Mouse (Mus musculus): ENCODE results near the gene Slc41a1. TPM values are rescaled to one million over a fixed set of nuclear protein-coding genes. Genes with fewer than 3 reads are reported as not detected.
A peak's percentile ranks its signal among the peaks of the same experiment; 100 is the strongest.

Slc41a1 gene
- polyA plus RNA-seq, 1 experiment: 14.0 TPM

DNA sequence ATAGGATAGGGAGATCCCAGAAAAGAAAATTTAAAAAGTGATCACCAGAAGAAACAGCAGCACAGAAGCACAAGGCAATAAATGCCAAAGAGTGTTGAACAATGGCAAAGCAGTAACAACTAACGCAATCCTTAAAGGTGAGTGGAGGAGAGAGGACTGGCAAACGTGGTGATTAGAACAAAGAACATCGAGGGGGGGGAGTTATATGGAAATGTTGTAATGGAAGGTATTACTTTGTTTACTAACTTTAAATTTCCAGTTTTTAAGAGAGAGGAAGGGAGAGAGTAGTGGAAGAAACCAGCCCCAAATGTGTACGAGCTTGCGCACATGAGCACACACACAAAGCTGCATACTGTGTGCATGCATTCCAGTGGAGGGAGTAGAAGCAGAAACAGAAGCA is 38.3 kb downstream of the Slc41a1 start:
- no peak overlapping the region for H3ac ChIP-seq (ENCODE audit: control insufficient read depth, insufficient read length)
- H3K36me3 ChIP-seq (ENCODE audit: control insufficient read depth, insufficient read depth): no peaks in the 10 kb centered on the region
- H3K79me2 ChIP-seq (ENCODE audit: control insufficient read depth, insufficient read depth): no peaks in the 10 kb centered on the region
- no peak overlapping the region for H3K4me3 ChIP-seq
- peaks cover 16% of the 10 kb centered on the region for H3K27me3 ChIP-seq (ENCODE audit: control insufficient read depth, insufficient read depth, insufficient read length)
- TF ChIP-seq POLR2A (IDR thresholded peaks at IDR 0.05; ENCODE audit: insufficient read length, low read depth) (no peak), REST (IDR thresholded peaks at IDR 0.05; ENCODE audit: insufficient read depth, insufficient read length) (no peak), POLR2AphosphoS2 (IDR thresholded peaks at IDR 0.05; ENCODE audit: insufficient read length, low read depth) (no peak), SRF (IDR thresholded peaks at IDR 0.05; ENCODE audit: control insufficient read depth, insufficient read length, low read depth) (no peak), TCF3 (IDR thresholded peaks at IDR 0.05; ENCODE audit: insufficient read length, low read depth) (no peak), E2F4 (IDR thresholded peaks at IDR 0.05; ENCODE audit: insufficient read depth) (no peak), USF1 (IDR thresholded peaks at IDR 0.05; ENCODE audit: low read depth) (no peak), TCF12 (IDR thresholded peaks at IDR 0.05; ENCODE audit: insufficient read depth, poor library complexity, severe bottlenecking) (no peak), MAX (IDR thresholded peaks at IDR 0.05; ENCODE audit: low read depth) (no peak), MYOD1 (IDR thresholded peaks at IDR 0.05; ENCODE audit: control insufficient read depth in 1 of 3, insufficient read length in 2 of 3, low read depth in 2 of 3) (no peak), CEBPB (IDR thresholded peaks at IDR 0.05; ENCODE audit: insufficient read depth, poor library complexity, severe bottlenecking) (no peak), MYOG (IDR thresholded peaks at IDR 0.05; ENCODE audit: control insufficient read depth in 1 of 3, insufficient read depth in 1 of 3, insufficient read length in 2 of 3, low read depth in 2 of 3) (no peak)
- H3K4me2 ChIP-seq (ENCODE audit: low read depth): no peak overlapping the region

DNA sequence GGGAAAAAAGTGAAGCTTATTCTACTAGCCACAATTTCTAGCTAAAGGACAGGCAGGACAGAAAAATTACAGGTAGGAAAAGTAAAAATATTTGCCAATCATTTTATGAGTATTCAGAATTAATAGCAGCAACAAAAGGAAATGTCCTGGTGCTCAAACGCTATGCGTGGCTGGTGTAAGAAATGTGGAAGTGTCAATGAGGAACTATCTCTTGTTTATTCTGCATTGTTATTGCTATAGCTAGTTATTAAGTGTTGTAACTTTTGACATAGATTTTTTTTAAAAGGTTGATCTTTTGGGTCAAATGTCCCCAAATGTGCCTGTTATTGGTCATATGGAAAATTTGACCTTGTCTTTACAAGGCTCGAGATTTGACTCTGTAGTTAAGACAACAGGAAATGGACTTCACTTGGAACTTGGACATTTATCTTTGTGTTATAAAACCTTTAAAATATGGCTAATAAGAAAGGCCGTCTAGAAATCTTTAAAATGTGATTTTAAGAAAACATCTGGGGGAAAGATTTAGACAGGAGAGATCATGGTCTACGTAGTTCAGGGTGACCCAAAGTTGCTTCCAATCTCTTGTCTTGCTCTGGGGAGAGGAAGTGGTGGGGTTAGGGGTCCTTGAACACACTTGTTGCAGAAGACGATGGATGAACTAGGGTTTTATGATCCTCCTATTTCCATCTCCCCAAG is 39.2 kb downstream of the Slc41a1 start:
- peaks cover 16% of the 10 kb centered on the region for H3K27me3 ChIP-seq (ENCODE audit: control insufficient read depth, insufficient read depth, insufficient read length)
- no peaks in the 10 kb centered on the region for H3K79me2 ChIP-seq (ENCODE audit: control insufficient read depth, insufficient read depth)
- peak overlapping the region; percentile 19 for H3K4me3 ChIP-seq
- no peak overlapping the region for H3K4me2 ChIP-seq (ENCODE audit: low read depth)
- no peaks in the 10 kb centered on the region for H3K36me3 ChIP-seq (ENCODE audit: control insufficient read depth, insufficient read depth)
- no peak overlapping the region for H3ac ChIP-seq (ENCODE audit: control insufficient read depth, insufficient read length)
- TF ChIP-seq CEBPB (IDR thresholded peaks at IDR 0.05; ENCODE audit: insufficient read depth, poor library complexity, severe bottlenecking) (no peak), USF1 (IDR thresholded peaks at IDR 0.05; ENCODE audit: low read depth) (no peak), TCF3 (IDR thresholded peaks at IDR 0.05; ENCODE audit: insufficient read length, low read depth) (no peak), MAX (IDR thresholded peaks at IDR 0.05; ENCODE audit: low read depth) (no peak), POLR2AphosphoS2 (IDR thresholded peaks at IDR 0.05; ENCODE audit: insufficient read length, low read depth) (no peak), TCF12 (IDR thresholded peaks at IDR 0.05; ENCODE audit: insufficient read depth, poor library complexity, severe bottlenecking) (no peak), REST (IDR thresholded peaks at IDR 0.05; ENCODE audit: insufficient read depth, insufficient read length) (no peak), MYOG (IDR thresholded peaks at IDR 0.05; ENCODE audit: control insufficient read depth in 1 of 3, insufficient read depth in 1 of 3, insufficient read length in 2 of 3, low read depth in 2 of 3) (no peak), POLR2A (IDR thresholded peaks at IDR 0.05; ENCODE audit: insufficient read length, low read depth) (no peak), SRF (IDR thresholded peaks at IDR 0.05; ENCODE audit: control insufficient read depth, insufficient read length, low read depth) (no peak), E2F4 (IDR thresholded peaks at IDR 0.05; ENCODE audit: insufficient read depth) (no peak), MYOD1 (IDR thresholded peaks at IDR 0.05; ENCODE audit: control insufficient read depth in 1 of 3, insufficient read length in 2 of 3, low read depth in 2 of 3) (no peak)

DNA sequence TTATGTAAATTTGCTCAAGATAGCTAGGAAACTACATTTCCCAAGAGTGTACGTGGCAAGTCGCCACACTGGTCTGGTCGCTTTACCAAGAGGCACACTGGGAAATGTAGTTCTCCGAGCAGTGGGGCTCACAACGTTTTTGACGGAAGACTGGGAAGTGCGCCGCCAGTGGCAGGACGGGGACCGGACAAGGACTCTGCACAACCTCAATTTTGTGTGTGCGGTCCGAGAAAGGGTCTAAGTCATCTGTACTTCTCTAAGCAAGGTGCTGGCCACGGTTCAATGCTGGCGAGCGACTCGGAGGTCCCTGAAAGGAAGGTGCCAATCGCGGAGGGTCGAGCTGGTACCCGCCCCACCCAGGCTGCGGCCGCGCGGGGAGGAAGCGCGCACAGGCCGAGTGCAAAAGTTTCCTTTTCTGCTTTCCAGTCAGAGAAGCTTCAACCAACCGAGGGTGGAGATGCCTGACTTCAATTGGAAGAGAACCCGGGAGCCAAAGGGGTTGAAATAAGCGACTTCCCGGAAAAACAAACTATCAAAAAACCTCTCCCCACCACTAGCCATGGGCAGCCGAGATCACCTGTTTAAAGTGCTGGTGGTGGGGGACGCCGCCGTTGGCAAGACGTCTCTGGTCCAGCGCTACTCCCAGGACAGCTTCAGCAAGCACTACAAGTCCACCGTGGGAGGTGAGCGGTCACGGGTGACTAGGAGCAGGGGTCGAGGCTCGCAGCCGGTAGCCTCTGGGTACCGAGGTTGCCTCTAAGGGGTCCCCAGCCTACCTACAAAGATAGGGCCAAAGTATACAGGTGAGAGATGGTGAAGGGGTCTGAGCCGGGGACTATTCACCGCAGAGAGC is 40.0 kb downstream of the Slc41a1 start, which contains the start of gene Rab29:
Gene Rab29 (plus strand): TSS at position 132 of the 853 bp plus-strand sequence.
- no peak for TF ChIP-seq TCF12 (IDR thresholded peaks at IDR 0.05; ENCODE audit: insufficient read depth, poor library complexity, severe bottlenecking)
- no peak for TF ChIP-seq SRF (IDR thresholded peaks at IDR 0.05; ENCODE audit: control insufficient read depth, insufficient read length, low read depth)
- no peak for TF ChIP-seq POLR2A (IDR thresholded peaks at IDR 0.05; ENCODE audit: insufficient read length, low read depth)
- no peak for TF ChIP-seq TCF3 (IDR thresholded peaks at IDR 0.05; ENCODE audit: insufficient read length, low read depth)
- H3K27me3 ChIP-seq (ENCODE audit: control insufficient read depth, insufficient read depth, insufficient read length): peaks cover 10% of the 10 kb centered on the region
- no peak within 1 kb of the TSS for H3ac ChIP-seq (ENCODE audit: control insufficient read depth, insufficient read length)
- H3K4me2 ChIP-seq (ENCODE audit: low read depth): peak within 1 kb of the TSS; percentile 74
- peak within 1 kb of the TSS; percentile 19 for H3K4me3 ChIP-seq
- H3K79me2 ChIP-seq (ENCODE audit: control insufficient read depth, insufficient read depth): no peaks in the 10 kb centered on the region
- H3K36me3 ChIP-seq (ENCODE audit: control insufficient read depth, insufficient read depth): no peaks in the 10 kb centered on the region

DNA sequence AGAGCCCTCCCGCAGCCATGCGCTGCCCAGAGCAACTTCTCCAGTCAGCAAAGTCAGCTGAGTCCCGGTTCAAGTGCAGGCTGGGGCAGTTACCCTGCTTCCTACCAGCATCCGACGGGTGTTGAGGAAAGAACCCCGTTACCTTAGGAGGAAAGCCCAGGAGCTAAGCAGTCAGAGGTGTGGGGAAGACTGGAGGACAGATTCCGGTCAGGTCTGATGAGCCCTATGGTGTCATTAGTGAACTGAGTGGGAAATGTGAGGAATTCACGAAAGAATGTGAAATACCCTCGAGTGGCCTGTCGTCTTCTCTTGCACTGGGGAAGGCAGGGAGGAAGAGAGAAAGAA is 40.6 kb downstream of the Slc41a1 start:
- no peak for TF ChIP-seq MYOD1 (IDR thresholded peaks at IDR 0.05; ENCODE audit: control insufficient read depth in 1 of 3, insufficient read length in 2 of 3, low read depth in 2 of 3)
- TF ChIP-seq E2F4 (IDR thresholded peaks at IDR 0.05; ENCODE audit: insufficient read depth): no peak
- TF ChIP-seq POLR2A (IDR thresholded peaks at IDR 0.05; ENCODE audit: insufficient read length, low read depth): no peak
- no peak for TF ChIP-seq TCF12 (IDR thresholded peaks at IDR 0.05; ENCODE audit: insufficient read depth, poor library complexity, severe bottlenecking)
- TF ChIP-seq USF1 (IDR thresholded peaks at IDR 0.05; ENCODE audit: low read depth): no peak
- no peak for TF ChIP-seq TCF3 (IDR thresholded peaks at IDR 0.05; ENCODE audit: insufficient read length, low read depth)
- Histone ChIP-seq H3K79me2 (ENCODE audit: control insufficient read depth, insufficient read depth) (no peaks in the 10 kb centered on the region), H3K4me2 (ENCODE audit: low read depth) (peak overlapping the region; percentile 74), H3K4me3 (peak overlapping the region; percentile 19), H3ac (ENCODE audit: control insufficient read depth, insufficient read length) (no peak overlapping the region), H3K27me3 (ENCODE audit: control insufficient read depth, insufficient read depth, insufficient read length) (peaks cover 10% of the 10 kb centered on the region), H3K36me3 (ENCODE audit: control insufficient read depth, insufficient read depth) (no peaks in the 10 kb centered on the region)

Measured in myocyte (in vitro differentiated cells).